Mouse (Mus musculus) liver, embryonic 16.5 days (tissue): ENCODE data around the gene Ndufa13. TPM values are rescaled to one million over a fixed set of nuclear protein-coding genes. Genes with fewer than 3 reads are reported as not detected.

ENCODE experiments used
- ATAC-seq: fragments of 200-750 bp; cut with Nextera tagmentation; 2 replicates; pipeline ENCODE4 v1.8.0; 2017; ENCODE audit warnings: low read depth, mild to moderate bottlenecking, moderate number of reproducible peaks, moderate library complexity
- H3K27ac ChIP-seq: fragments of 300-500 bp; sonication (generic); 2 replicates; pipeline ENCODE4 v1.5.1; 2014; ENCODE audit warnings: mild to moderate bottlenecking, low read length
- H3K27me3 ChIP-seq: fragments of 300-500 bp; sonication (generic); 2 replicates; pipeline ENCODE4 v1.6.1; 2014; ENCODE audit warnings: low read depth, low read length, mixed read lengths; ENCODE audit not compliant: control insufficient read depth, insufficient read depth
- H3K36me3 ChIP-seq: fragments of 300-500 bp; sonication (generic); 2 replicates; pipeline ENCODE4 v1.6.1; 2014; ENCODE audit warnings: mild to moderate bottlenecking; ENCODE audit not compliant: control insufficient read depth, insufficient read depth
- H3K4me1 ChIP-seq: fragments of 300-500 bp; sonication (generic); 2 replicates; pipeline ENCODE4 v1.6.1; 2014; ENCODE audit warnings: low read depth, low read length, mixed read lengths; ENCODE audit not compliant: control insufficient read depth
- H3K4me2 ChIP-seq: fragments of 300-500 bp; sonication (generic); 2 replicates; pipeline ENCODE4 v1.6.1; 2014; ENCODE audit warnings: low read depth, low read length, mixed read lengths
- H3K4me3 ChIP-seq: fragments of 300-500 bp; sonication (generic); 2 replicates; pipeline ENCODE4 v1.5.1; 2014; ENCODE audit warnings: low read depth, mild to moderate bottlenecking, low read length
- H3K9ac ChIP-seq: fragments of 300-500 bp; sonication (generic); 2 replicates; pipeline ENCODE4 v1.6.1; 2014; ENCODE audit warnings: low read depth, low read length
- H3K9me3 ChIP-seq: fragments of 300-500 bp; sonication (generic); replicated peaks from 2 replicates; pipeline ENCODE4 v1.6.1; 2016; ENCODE audit warnings: low read length; ENCODE audit not compliant: control insufficient read depth
- WGBS: fragments of 180-500 bp; shearing (Covaris S2); extraction: QIAGEN DNeasy Blood & Tissue Kit; methylation state at CpG from one replicate; pipeline ENCODE4 v1.1.7; 2014; ENCODE audit not compliant: insufficient replicate concordance; 5-methylcytosine and 5-hydroxymethylcytosine counted together
- polyA plus RNA-seq: library from polyadenylated mRNA; unstranded; fragments of >200 nt; fragmentation: Nextera tagmentation; extraction: Ambion mirVana; gene quantifications from 2 replicates; pipeline ENCODE4 v1.2.1, GENCODE M21; 2015

Gene Ndufa13
- polyA plus RNA-seq, 1 experiment from 2014 or later: 104 TPM

DNA sequence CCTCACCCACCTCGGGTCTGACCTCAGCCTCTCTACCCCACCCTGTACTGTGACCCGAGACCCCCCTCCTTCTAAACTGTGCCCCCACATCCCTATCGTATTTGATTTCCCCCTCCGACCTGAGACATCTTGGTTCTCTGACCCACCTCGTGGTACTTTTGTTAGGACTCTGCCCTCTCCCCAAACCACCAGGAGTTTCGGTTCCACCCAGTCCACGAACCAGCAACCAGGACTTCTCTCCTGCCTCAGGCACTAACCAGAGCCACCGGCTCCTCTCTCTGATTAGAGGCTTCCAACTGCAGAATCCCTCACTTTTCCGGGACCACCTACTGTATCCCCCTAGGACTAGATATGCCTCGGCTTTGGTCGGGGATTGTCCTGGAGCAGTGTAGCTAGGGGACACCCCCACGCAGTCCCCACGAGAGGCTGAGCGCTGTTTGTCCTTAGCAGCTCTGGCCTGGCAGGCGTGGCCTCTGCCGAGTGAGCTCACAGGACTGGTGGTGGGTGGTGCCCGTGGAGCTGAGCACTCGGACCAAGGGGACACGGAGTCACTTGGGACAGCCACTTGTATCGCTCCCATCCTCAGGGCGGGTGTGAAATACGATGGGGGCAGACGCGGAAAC lies 14.0 kb downstream of the Ndufa13 start:
- H3K36me3 ChIP-seq: no peaks in the 10 kb centered on the region; the same call in 1 of the 2 replicates
- no peak overlapping the region for H3K27ac ChIP-seq
- H3K4me1 ChIP-seq: peaks cover 11% of the 10 kb centered on the region
- 0 out of 2 replicates have a peak overlapping the region, but pooled peaks have one; percentile 2 for H3K4me2 ChIP-seq
- H3K9me3 ChIP-seq: no peaks in the 10 kb centered on the region
- peaks cover 72% of the 10 kb centered on the region for H3K27me3 ChIP-seq
- 6% methylated on average over 24 of the region's 24 CpGs for WGBS
- no peak overlapping the region for H3K9ac ChIP-seq
- ATAC-seq: no peak
- H3K4me3 ChIP-seq: 0 out of 2 replicates have a peak overlapping the region, but pooled peaks have one; percentile 3

DNA sequence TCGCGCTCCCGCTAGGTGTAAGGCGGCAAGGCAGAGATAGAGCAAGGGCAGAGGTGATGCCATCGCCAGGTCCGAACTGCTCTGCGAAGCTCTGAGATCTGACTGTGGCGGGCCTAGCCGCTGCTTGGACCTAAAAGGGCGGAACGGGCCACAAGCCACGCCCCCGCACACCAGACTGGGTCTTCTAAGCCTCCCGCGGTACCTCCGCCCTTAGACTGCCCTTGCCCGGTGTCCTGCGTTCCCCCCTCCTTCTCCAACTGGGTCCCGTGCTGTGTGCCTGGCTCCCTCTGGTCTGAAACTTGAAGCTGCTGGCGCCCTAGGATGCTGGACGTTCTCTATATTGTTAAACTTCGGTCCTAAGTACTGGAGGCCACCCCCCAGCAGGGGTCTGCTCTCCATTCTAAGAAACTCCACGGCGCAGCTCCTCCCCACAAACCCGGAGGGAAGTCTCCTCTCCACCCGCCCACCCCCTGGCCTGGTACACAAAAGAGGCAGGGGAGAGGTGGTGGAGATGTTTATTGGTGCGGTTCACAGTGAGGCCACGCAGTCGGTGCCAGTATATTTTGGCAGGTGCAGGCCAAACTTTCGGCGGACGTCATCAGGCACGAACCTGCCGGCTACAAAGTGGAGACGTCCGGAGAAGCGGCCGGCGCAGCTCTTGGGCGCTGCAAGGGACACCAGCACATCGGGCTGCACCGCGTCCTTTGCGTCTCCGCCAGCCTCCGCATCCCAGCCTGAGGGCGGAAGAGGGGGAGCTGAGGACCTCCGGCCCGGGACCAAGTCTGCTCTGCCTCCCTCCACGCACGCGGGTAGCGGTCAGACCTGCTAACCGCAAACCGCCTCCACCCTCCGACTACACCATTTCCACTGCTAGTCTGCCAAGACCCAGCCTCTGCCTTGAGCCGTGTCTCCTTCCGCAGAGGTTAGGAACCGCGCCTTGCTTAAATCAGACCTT lies 14.8 kb downstream of the Ndufa13 start, which contains the start of gene Cilp2:
TSS of gene Cilp2 (minus strand) at position 399 of the 955 bp plus-strand sequence.
- no peak within 1 kb of the TSS for H3K9ac ChIP-seq
- 0 out of 2 replicates have a peak within 1 kb of the TSS, but pooled peaks have one; percentile 13 for H3K4me3 ChIP-seq
- 0 out of 2 replicates have a peak within 1 kb of the TSS, but pooled peaks have one; percentile 2 for H3K4me2 ChIP-seq
- WGBS: 1% methylated on average over 60 of the region's 60 CpGs
- H3K27me3 ChIP-seq: peaks cover 80% of the 10 kb centered on the region
- H3K4me1 ChIP-seq: peaks cover 11% of the 10 kb centered on the region
- ATAC-seq: no peak
- no peaks in the 10 kb centered on the region for H3K36me3 ChIP-seq
- H3K27ac ChIP-seq: no peak within 1 kb of the TSS
- no peaks in the 10 kb centered on the region for H3K9me3 ChIP-seq

DNA sequence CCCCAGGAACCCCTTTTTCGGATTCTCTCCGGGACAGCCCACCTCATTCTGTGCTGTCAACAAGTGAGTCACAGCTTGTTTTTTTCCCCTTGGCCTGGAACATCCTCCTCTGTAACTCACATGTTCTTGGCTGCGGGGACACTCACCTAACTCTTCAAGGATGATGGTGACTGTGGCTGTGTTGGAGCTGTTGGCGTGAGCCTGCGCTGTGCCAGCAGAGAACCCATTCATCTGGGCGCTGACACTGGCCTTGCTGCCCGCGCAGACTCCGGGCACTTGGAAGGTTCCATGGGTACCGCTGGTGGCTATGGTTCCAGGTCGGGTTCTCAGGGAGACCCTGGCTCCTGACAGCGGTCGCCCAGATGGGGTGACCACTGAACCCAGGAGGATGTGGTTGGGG lies 18.2 kb downstream of the Ndufa13 start:
- Histone ChIP-seq H3K27me3 (peaks cover 100% of the 10 kb centered on the region), H3K4me3 (no peak overlapping the region), H3K4me1 (peaks cover 19% of the 10 kb centered on the region), H3K9me3 (no peaks in the 10 kb centered on the region; the same call in 1 of the 2 replicates), H3K27ac (no peak overlapping the region), H3K36me3 (no peaks in the 10 kb centered on the region), H3K9ac (no peak overlapping the region), H3K4me2 (no peak overlapping the region)
- WGBS: 48% methylated on average over 13 of the region's 13 CpGs
- ATAC-seq: no peak

- Histone ChIP-seq H3K9ac (no peak overlapping the region), H3K4me2 (no peak overlapping the region), H3K4me1 (peaks cover 11% of the 10 kb centered on the region), H3K9me3 (no peaks in the 10 kb centered on the region; the same call in 1 of the 2 replicates), H3K27ac (no peak overlapping the region), H3K36me3 (no peaks in the 10 kb centered on the region), H3K4me3 (no peak overlapping the region), H3K27me3 (peaks cover 91% of the 10 kb centered on the region)
- 15% methylated on average over 52 of the region's 52 CpGs for WGBS
- ATAC-seq: no peak
Measured at GRCm38 (mm10) chr8:69882833-69883600, 19.3 kb downstream of the Ndufa13 start.

GRCm38 (mm10) chr8:69882021-69882756 lies 20.2 kb downstream of the Ndufa13 start:
- 8% methylated on average over 99 of the region's 103 CpGs for WGBS

GRCm38 (mm10) chr8:69881261-69881865 lies 21.0 kb downstream of the Ndufa13 start:
- peaks cover 8% of the 10 kb centered on the region for H3K4me1 ChIP-seq
- peaks cover 74% of the 10 kb centered on the region for H3K27me3 ChIP-seq
- H3K4me2 ChIP-seq: peak overlapping the region; percentile 52
- no peak for ATAC-seq
- no peak overlapping the region for H3K27ac ChIP-seq
- H3K9ac ChIP-seq: no peak overlapping the region
- no peaks in the 10 kb centered on the region for H3K36me3 ChIP-seq
- WGBS: 20% methylated on average over 79 of the region's 79 CpGs
- H3K9me3 ChIP-seq: no peaks in the 10 kb centered on the region; the same call in 1 of the 2 replicates
- H3K4me3 ChIP-seq: peak overlapping the region; percentile 44

More at GRCm38 (mm10) chr8:69882021-69882756, 20.2 kb downstream of the Ndufa13 start:
- H3K9me3 ChIP-seq: no peaks in the 10 kb centered on the region; the same call in 1 of the 2 replicates
- peaks cover 8% of the 10 kb centered on the region for H3K4me1 ChIP-seq
- peak; percentile 38; the same call in 1 of the 2 replicates for ATAC-seq
- peaks cover 83% of the 10 kb centered on the region for H3K27me3 ChIP-seq
- H3K4me2 ChIP-seq: peak overlapping the region; percentile 52
- H3K9ac ChIP-seq: no peak overlapping the region
- peak overlapping the region; percentile 44 for H3K4me3 ChIP-seq
- H3K27ac ChIP-seq: no peak overlapping the region
- no peaks in the 10 kb centered on the region for H3K36me3 ChIP-seq

GRCm38 (mm10) chr8:69880841-69881240 lies 21.5 kb downstream of the Ndufa13 start:
- H3K4me3 ChIP-seq: no peak overlapping the region
- H3K4me2 ChIP-seq: no peak overlapping the region

More at GRCm38 (mm10) chr8:69880841-69881240, 21.5 kb downstream of the Ndufa13 start:
- H3K27ac ChIP-seq: no peak overlapping the region
- H3K4me1 ChIP-seq: peaks cover 8% of the 10 kb centered on the region
- no peak overlapping the region for H3K9ac ChIP-seq
- H3K36me3 ChIP-seq: no peaks in the 10 kb centered on the region
- 13% methylated on average over 37 of the region's 37 CpGs for WGBS
- peaks cover 69% of the 10 kb centered on the region for H3K27me3 ChIP-seq
- H3K9me3 ChIP-seq: no peaks in the 10 kb centered on the region; the same call in 1 of the 2 replicates
- no peak for ATAC-seq
